Mouse (Mus musculus): ENCODE measurements around the gene Bik. TPM values are rescaled to one million over a fixed set of nuclear protein-coding genes. Genes with fewer than 3 reads are reported as not detected.
"Not testable (repeated sequence)": the region's sequence is repeated elsewhere in the genome, so short reads cannot be mapped to it uniquely, and the experiment has no call there.

Bik gene
- polyA plus RNA-seq, 1 experiment from 2014 or later: not detected

- H3K79me2 ChIP-seq (ENCODE audit: inconsistent target): no peaks in the 10 kb centered on the region
- no peak overlapping the region for H3K4me3 ChIP-seq (ENCODE audit: inconsistent target)
- WGBS (ENCODE audit: missing documents): 91% methylated on average over 6 of the region's 6 CpGs
- H3K36me3 ChIP-seq (ENCODE audit: inconsistent target): no peaks in the 10 kb centered on the region
- H3K27ac ChIP-seq: no peak overlapping the region
Measured at GRCm38 (mm10) chr15:83497299-83497698, 29.4 kb upstream of the Bik start.

DNA sequence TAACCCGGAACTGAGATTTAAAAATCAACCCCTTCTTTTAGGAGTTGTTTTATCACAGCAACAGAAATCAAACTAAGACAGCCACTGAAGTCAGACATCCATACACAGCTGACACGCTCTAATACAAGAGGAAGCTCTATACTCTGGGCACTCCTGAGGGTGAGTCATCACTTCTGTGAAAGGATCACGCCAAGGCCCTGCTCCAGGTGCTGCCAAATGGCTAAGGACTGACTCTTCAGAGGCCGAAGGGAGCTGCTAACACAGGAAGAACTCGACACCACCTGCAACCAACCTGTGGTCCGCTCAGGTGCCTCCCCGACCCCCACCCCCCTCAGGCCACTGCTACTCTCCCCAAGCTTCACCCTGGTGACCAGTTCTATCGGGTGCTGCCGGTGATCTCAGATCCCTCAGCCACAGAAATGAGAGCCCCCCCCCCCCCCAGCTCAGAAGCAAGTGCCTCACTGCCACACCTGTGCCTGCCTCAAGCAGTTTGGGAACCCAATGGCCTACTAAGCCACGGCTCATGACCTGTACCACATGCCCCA, 27.4 kb upstream of the Bik start:
- Histone ChIP-seq H3K4me3 (ENCODE audit: inconsistent target) (no peak overlapping the region), H3K79me2 (ENCODE audit: inconsistent target) (no peaks in the 10 kb centered on the region), H3K27ac (no peak overlapping the region), H3K36me3 (ENCODE audit: inconsistent target) (no peaks in the 10 kb centered on the region)
- WGBS (ENCODE audit: missing documents): 80% methylated on average over 10 of the region's 10 CpGs

DNA sequence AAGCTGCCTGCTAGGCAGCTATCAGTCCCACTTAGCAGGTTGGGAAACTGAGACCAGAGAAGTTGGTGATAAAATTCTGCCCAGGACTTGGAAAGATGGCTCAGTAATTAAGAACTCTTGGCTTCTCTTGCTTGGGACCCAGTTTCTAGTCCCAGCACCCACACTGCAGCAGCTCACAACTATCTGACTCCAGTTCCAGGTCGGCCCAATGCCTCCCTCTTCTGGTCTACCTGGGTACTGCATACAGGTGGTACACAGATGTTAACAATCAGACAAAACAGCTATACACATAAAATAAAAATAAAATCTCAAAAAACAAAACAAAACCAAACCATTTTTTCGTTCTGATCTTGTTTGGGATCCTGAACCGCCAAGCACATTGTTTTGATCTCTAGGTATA, 26.3 kb upstream of the Bik start:
- 85% methylated on average over 3 of the region's 3 CpGs for WGBS (ENCODE audit: missing documents)
- Histone ChIP-seq H3K36me3 (ENCODE audit: inconsistent target) (no peaks in the 10 kb centered on the region), H3K4me3 (ENCODE audit: inconsistent target) (no peak overlapping the region), H3K79me2 (ENCODE audit: inconsistent target) (no peaks in the 10 kb centered on the region), H3K27ac (no peak overlapping the region)

GRCm38 (mm10) chr15:83501483-83501882, 25.2 kb upstream of the Bik start:
- H3K36me3 ChIP-seq (ENCODE audit: inconsistent target); H3K79me2 ChIP-seq (ENCODE audit: inconsistent target); H3K4me3 ChIP-seq (ENCODE audit: inconsistent target); H3K27ac ChIP-seq: not testable (repeated sequence)
- WGBS (ENCODE audit: missing documents): 94% methylated on average over 5 of the region's 6 CpGs

DNA sequence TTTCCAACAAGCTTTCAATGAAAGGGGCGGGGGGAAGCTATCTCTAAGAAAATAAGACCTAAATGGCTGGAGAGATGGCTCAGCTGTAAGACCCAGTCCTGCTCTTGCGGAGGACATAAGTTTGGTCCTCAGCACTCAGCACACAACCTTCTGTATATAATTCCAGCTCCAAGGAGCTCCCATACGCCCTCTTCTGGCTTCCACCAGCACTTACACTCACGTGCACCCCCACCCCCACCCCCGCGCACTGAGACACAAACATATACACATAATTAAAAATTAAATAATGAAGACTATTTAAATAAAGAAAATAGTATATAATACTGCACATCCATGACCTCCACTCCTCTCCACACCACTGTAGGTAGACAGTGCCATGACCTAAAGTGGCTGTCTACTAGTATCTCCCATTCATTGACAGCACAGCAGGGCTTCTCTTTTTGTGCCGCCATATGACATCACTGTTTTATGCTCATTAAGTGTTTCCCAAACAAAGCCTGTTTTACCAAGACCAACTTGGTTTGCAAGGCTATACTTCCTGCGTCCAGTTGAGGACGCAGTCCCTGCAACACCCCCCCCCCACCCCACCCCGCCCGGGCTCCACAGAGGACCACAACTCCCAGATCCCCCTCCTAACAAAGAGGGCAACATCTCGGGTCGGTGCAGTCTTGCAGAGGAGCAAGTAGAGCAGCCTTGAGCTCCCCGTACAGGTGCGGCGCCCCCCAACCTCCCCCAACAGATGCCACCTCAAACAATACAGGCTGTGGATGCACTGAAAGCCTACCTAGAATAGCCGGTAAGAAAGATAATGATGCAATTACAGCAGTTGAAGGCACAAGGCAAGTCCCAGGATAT, 16.5 kb upstream of the Bik start:
- no peaks in the 10 kb centered on the region for H3K36me3 ChIP-seq (ENCODE audit: inconsistent target)
- H3K27ac ChIP-seq: 0 out of 2 replicates have a peak overlapping the region, but pooled peaks have one; percentile 19
- WGBS (ENCODE audit: missing documents): 24% methylated on average over 15 of the region's 17 CpGs
- H3K4me3 ChIP-seq (ENCODE audit: inconsistent target): peak overlapping the region; percentile 59
- H3K79me2 ChIP-seq (ENCODE audit: inconsistent target): no peaks in the 10 kb centered on the region

DNA sequence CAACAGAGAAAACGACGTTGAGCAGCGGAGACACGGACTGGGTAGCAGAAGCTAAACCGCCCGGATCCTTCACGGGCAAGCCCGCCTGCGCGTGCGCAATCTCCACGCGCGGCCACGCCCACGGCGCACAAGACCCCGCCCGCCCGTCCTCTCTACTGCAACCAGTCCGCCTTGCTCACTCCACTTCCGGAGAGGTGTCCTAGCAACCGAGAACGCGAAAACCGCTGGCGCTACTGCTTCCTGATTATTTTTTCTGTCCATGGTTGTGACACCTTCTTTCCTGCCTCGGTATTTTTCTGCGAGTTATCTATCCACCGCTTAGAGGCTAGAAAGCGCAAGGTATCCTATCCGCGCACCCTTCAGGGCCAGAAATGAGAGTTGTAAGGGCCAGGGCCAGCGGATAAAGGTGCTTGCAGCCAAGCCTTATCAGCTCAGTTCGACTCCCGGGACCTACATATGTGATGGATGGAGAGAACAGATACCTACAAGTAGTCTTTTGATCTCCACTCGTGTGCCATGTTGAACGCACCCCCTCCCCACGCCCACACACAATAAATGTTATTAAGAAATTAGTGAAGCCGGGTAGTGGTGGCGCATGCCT, 15.8 kb upstream of the Bik start, which contains the start of gene Ttll1:
Gene Ttll1 (minus strand): TSS at position 89 of the 601 bp plus-strand sequence.
- WGBS (ENCODE audit: missing documents): 10% methylated on average over 41 of the region's 41 CpGs
- H3K4me3 ChIP-seq (ENCODE audit: inconsistent target): peak within 1 kb of the TSS; percentile 59
- H3K79me2 ChIP-seq (ENCODE audit: inconsistent target): no peaks in the 10 kb centered on the region
- 0 out of 2 replicates have a peak within 1 kb of the TSS, but pooled peaks have one; percentile 19 for H3K27ac ChIP-seq
- H3K36me3 ChIP-seq (ENCODE audit: inconsistent target): no peaks in the 10 kb centered on the region

- Histone ChIP-seq H3K79me2 (ENCODE audit: inconsistent target) (no peaks in the 10 kb centered on the region), H3K27ac (no peak overlapping the region), H3K4me3 (ENCODE audit: inconsistent target) (no peak overlapping the region), H3K36me3 (ENCODE audit: inconsistent target) (no peaks in the 10 kb centered on the region)
- 72% methylated on average over 13 of the region's 13 CpGs for WGBS (ENCODE audit: missing documents)
Measured at GRCm38 (mm10) chr15:83512489-83513281, 14.0 kb upstream of the Bik start.

GRCm38 (mm10) chr15:83515018-83515417, 11.6 kb upstream of the Bik start:
- no peaks in the 10 kb centered on the region for H3K79me2 ChIP-seq (ENCODE audit: inconsistent target)
- no peaks in the 10 kb centered on the region for H3K36me3 ChIP-seq (ENCODE audit: inconsistent target)
- H3K27ac ChIP-seq: no peak overlapping the region
- 75% methylated on average over 5 of the region's 5 CpGs for WGBS (ENCODE audit: missing documents)
- H3K4me3 ChIP-seq (ENCODE audit: inconsistent target): no peak overlapping the region

DNA sequence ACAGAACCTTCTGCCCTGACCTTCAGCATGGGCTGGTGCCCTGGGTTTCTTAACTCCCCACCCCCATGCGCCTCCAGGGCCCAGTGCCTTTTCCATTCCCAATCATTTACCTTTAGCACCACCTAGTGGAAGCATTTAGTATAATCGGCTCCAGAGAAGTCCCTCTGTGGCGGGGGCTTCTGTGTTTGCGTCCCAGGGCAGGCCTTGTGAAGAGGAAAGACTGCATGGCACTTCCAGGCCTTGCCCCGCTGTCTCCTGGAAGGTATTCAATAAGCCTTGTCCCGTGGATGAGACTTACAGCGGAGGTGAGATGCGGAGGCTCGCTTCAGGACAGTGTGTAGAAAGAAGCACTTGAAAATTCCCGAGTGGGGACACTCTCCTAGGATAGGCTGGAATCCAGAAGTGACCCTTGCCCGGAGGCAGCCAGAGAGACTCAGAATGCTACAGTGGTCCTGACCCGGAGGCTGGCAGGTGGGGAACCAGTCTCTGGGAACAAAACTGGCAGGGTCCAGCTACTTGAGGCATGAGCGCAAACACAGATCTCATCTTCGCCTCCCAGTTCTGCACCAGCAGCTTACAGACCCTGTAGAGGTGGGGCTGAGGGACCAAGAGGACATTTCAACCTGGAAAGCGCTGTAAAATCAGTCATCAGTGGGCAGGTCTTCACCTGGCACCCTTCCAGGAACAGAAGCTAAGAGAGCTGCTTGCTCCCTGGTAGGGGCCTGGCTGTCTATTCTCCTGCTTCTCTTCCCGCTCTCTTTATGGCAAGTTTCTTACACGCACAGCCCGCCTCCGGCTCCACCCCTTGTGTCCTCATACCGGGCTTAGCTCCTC, 8.2 kb upstream of the Bik start:
- no peak overlapping the region for H3K4me3 ChIP-seq (ENCODE audit: inconsistent target)
- no peak overlapping the region for H3K27ac ChIP-seq
- no peaks in the 10 kb centered on the region for H3K79me2 ChIP-seq (ENCODE audit: inconsistent target)
- H3K36me3 ChIP-seq (ENCODE audit: inconsistent target): no peaks in the 10 kb centered on the region
- WGBS (ENCODE audit: missing documents): 49% methylated on average over 20 of the region's 20 CpGs

DNA sequence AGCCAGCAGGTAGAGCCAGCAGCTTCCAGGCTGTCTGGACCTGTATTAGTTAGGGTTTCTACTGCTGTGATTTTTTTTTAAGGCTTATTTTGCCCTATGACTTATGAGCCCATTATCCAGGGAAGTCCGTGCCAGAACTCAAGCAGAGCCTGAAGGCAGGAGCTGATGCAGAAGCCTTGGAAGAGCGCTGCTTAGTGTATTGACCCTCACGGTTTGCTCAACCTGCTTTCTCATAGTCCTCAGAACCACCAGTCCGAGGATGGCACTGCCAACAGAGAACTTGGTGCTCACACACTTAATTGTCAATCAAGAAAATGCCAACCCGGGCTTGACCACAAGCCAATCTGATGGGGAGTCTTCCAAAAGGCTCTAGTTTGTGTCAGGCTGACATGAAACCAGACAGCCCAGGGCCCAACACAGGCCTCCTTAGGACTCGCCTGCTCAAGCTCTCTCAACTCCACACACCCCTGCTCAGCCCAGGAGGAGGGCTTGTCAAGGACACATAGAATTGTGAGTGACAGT, 5.7 kb upstream of the Bik start:
- Histone ChIP-seq H3K27ac (no peak overlapping the region), H3K79me2 (ENCODE audit: inconsistent target) (no peaks in the 10 kb centered on the region), H3K4me3 (ENCODE audit: inconsistent target) (no peak overlapping the region), H3K36me3 (ENCODE audit: inconsistent target) (no peaks in the 10 kb centered on the region)
- WGBS (ENCODE audit: missing documents): 78% methylated on average over 6 of the region's 6 CpGs

DNA sequence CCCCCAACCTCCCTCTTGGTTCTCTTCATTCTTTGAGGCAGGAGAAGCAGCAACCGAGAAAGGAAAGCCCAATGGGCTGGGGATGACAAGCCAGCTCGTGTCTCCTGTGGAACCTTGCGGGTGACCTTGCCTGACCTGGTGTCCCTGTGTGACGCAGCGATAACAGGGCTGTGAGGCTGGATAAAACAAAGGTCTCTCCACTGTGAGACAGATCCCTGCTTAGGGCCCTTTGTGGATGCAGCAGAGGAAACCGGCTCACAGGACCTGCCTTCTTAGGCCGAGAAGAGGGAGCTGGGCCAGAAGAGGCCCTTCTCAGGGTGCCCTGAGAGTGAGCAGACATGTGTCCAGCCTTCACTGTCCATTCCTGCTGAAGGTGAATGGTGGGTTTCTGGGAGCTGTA, 3.5 kb upstream of the Bik start:
- WGBS (ENCODE audit: missing documents): 80% methylated on average over 7 of the region's 7 CpGs
- no peak overlapping the region for H3K27ac ChIP-seq
- H3K4me3 ChIP-seq (ENCODE audit: inconsistent target): no peak overlapping the region
- no peaks in the 10 kb centered on the region for H3K79me2 ChIP-seq (ENCODE audit: inconsistent target)
- no peaks in the 10 kb centered on the region for H3K36me3 ChIP-seq (ENCODE audit: inconsistent target)

DNA sequence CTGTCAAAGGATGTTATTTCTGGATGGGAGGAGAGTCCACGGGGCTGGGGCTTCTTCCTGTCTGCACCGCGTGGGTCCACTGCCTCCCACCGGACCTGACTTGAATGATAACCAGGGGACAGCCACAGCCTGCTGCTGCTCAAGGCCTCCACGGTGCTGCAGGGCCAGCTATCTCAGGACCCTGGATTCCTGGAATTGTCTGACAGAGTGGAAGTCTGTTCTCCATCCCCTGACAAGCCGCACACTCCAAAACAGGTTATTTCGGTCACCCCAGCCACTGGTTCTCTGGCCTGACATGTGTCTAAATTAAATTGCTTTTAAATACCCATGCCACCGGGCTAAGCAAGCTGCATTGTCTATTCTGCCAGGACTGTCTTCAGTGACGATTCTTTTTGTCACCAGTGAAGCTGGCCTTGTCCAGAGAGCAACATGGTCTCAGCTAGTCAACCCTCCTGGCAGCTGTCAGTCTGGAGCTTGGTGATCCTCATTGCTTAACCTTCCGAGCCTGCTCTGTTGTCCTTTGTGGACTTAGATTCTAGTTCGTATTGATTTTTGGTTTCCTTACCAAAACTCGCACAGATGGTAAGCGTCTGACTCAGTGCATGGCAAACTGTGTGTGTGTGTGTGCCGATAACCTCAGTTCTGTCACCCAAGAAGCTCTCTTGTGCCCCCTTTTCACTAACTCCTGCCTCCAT, 2.9 kb upstream of the Bik start:
- H3K27ac ChIP-seq: no peak overlapping the region
- no peak overlapping the region for H3K4me3 ChIP-seq (ENCODE audit: inconsistent target)
- H3K79me2 ChIP-seq (ENCODE audit: inconsistent target): no peaks in the 10 kb centered on the region
- no peaks in the 10 kb centered on the region for H3K36me3 ChIP-seq (ENCODE audit: inconsistent target)
- 83% methylated on average over 14 of the region's 14 CpGs for WGBS (ENCODE audit: missing documents)

DNA sequence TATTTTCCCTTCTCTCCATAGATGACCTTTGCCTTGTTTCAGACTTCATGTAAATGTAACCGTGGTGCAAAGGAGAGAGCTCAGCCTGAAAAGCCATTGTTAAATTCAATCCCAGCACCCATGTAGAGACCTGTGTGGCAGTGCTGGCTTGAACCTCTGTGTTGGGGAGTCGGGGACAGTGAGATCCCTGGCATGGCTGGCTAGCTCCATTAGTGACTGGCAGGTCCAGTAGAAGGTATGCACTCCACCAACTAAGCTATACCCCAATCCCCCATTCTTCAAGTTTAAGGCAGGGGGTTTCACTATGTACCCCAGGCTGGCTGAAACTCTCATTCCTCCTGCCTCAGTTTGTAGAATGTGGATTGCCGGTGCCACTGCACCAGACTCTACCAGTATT, 2.3 kb upstream of the Bik start:
- 85% methylated on average over 3 of the region's 3 CpGs for WGBS (ENCODE audit: missing documents)
- no peaks in the 10 kb centered on the region for H3K79me2 ChIP-seq (ENCODE audit: inconsistent target)
- no peak overlapping the region for H3K27ac ChIP-seq
- no peak overlapping the region for H3K4me3 ChIP-seq (ENCODE audit: inconsistent target)
- H3K36me3 ChIP-seq (ENCODE audit: inconsistent target): no peaks in the 10 kb centered on the region

All from macrophage (primary cell).